Mouse (Mus musculus) spleen, adult 2 months (tissue): ENCODE measurements around the gene Birc3.

ENCODE experiments used
- CTCF ChIP-seq: fragments of 200-500 bp; IDR thresholded peaks from 2 replicates; pipeline ENCODE4 v1.5.1; 2011; ENCODE audit warnings: mild to moderate bottlenecking, inconsistent platforms; ENCODE audit not compliant: insufficient read depth, insufficient read length, insufficient replicate concordance; ENCODE audit errors: extremely low read depth
- POLR2A ChIP-seq: fragments of 200-500 bp; IDR thresholded peaks from 2 replicates; pipeline ENCODE4 v1.6.1; 2011; ENCODE audit warnings: low read depth, low read length, inconsistent platforms

GRCm38 (mm10) chr9:7871316-7872043, 1.5 kb downstream of the Birc3 start:
- TF ChIP-seq CTCF (no peak), POLR2A (no peak)
